Mouse (Mus musculus): ENCODE data around the gene Ppt2. TPM values are rescaled to one million over a fixed set of nuclear protein-coding genes. Genes with fewer than 3 reads are reported as not detected.

Gene Ppt2
- 31.7 and 34.3 TPM in 2 replicates for polyA plus RNA-seq (2014; fragmentation: Nextera tagmentation; extraction: Ambion mirVana)

- H3K4me2 ChIP-seq = peak within 1 kb of the TSS; percentile 90
Observed at GRCm38 (mm10) chr17:34627943-34628643, at the start of gene Ppt2. Gene Ppt2, minus strand, starts transcription at chr17:34628510.

GRCm38 (mm10) chr17:34676671-34677070, 48.4 kb upstream of the Ppt2 start:
- H3K27me3 ChIP-seq (ENCODE audit: control insufficient read depth, insufficient read depth, low read length) = peaks cover 48% of the 10 kb centered on the region
- H3K9ac ChIP-seq (ENCODE audit: low read depth, low read length) = no peak overlapping the region
- no peak overlapping the region for H3K4me3 ChIP-seq (ENCODE audit: low read depth, low read length)
- WGBS (ENCODE audit: insufficient replicate concordance) = 74% methylated on average over 12 of the region's 12 CpGs
- H3K9me3 ChIP-seq (replicated peaks; ENCODE audit: control insufficient read depth, low read length) = no peaks in the 10 kb centered on the region
- peaks cover 23% of the 10 kb centered on the region for H3K4me1 ChIP-seq (ENCODE audit: control insufficient read depth, insufficient read depth, low read length)
- H3K4me2 ChIP-seq = no peak overlapping the region
- H3K36me3 ChIP-seq (ENCODE audit: control insufficient read depth, insufficient read depth, low read length) = no peaks in the 10 kb centered on the region
- no peak overlapping the region for H3K27ac ChIP-seq (ENCODE audit: low read depth, low read length)
- no peak for ATAC-seq (replicated peaks; ENCODE audit: insufficient number of reproducible peaks, low FRiP score, low TSS enrichment)

More at GRCm38 (mm10) chr17:34627943-34628643, at the start of gene Ppt2:
- peaks cover 32% of the 10 kb centered on the region for H3K4me1 ChIP-seq (ENCODE audit: control insufficient read depth, insufficient read depth, low read length)
- H3K4me3 ChIP-seq (ENCODE audit: low read depth, low read length) = peak within 1 kb of the TSS; percentile 80
- no peak; the same call in 1 of the 2 replicates for ATAC-seq (replicated peaks; ENCODE audit: insufficient number of reproducible peaks, low FRiP score, low TSS enrichment)
- WGBS (ENCODE audit: insufficient replicate concordance) = 4% methylated on average over 29 of the region's 29 CpGs
- H3K27ac ChIP-seq (ENCODE audit: low read depth, low read length) = peak within 1 kb of the TSS; percentile 93
- H3K36me3 ChIP-seq (ENCODE audit: control insufficient read depth, insufficient read depth, low read length) = no peaks in the 10 kb centered on the region
- no peaks in the 10 kb centered on the region for H3K9me3 ChIP-seq (replicated peaks; ENCODE audit: control insufficient read depth, low read length)
- H3K9ac ChIP-seq (ENCODE audit: low read depth, low read length) = peak within 1 kb of the TSS; percentile 85
- H3K27me3 ChIP-seq (ENCODE audit: control insufficient read depth, insufficient read depth, low read length) = peaks cover 42% of the 10 kb centered on the region

- Histone ChIP-seq H3K9ac (ENCODE audit: low read depth, low read length) (no peak overlapping the region), H3K4me3 (ENCODE audit: low read depth, low read length) (no peak overlapping the region), H3K4me2 (no peak overlapping the region), H3K9me3 (replicated peaks; ENCODE audit: control insufficient read depth, low read length) (no peaks in the 10 kb centered on the region), H3K27ac (ENCODE audit: low read depth, low read length) (no peak overlapping the region), H3K4me1 (ENCODE audit: control insufficient read depth, insufficient read depth, low read length) (peaks cover 21% of the 10 kb centered on the region), H3K27me3 (ENCODE audit: control insufficient read depth, insufficient read depth, low read length) (peaks cover 54% of the 10 kb centered on the region), H3K36me3 (ENCODE audit: control insufficient read depth, insufficient read depth, low read length) (no peaks in the 10 kb centered on the region)
- no peak for ATAC-seq (replicated peaks; ENCODE audit: insufficient number of reproducible peaks, low FRiP score, low TSS enrichment)
- WGBS (ENCODE audit: insufficient replicate concordance) = 67% methylated on average over 6 of the region's 6 CpGs
Observed at GRCm38 (mm10) chr17:34676093-34676460, 47.8 kb upstream of the Ppt2 start.

GRCm38 (mm10) chr17:34675205-34676092, 47.1 kb upstream of the Ppt2 start:
- no peak overlapping the region for H3K9ac ChIP-seq (ENCODE audit: low read depth, low read length)
- peaks cover 60% of the 10 kb centered on the region for H3K27me3 ChIP-seq (ENCODE audit: control insufficient read depth, insufficient read depth, low read length)
- peaks cover 20% of the 10 kb centered on the region for H3K4me1 ChIP-seq (ENCODE audit: control insufficient read depth, insufficient read depth, low read length)

GRCm38 (mm10) chr17:34674524-34675204, 46.4 kb upstream of the Ppt2 start:
- no peaks in the 10 kb centered on the region for H3K9me3 ChIP-seq (replicated peaks; ENCODE audit: control insufficient read depth, low read length)
- WGBS (ENCODE audit: insufficient replicate concordance) = 47% methylated on average over 11 of the region's 11 CpGs
- no peak for ATAC-seq (replicated peaks; ENCODE audit: insufficient number of reproducible peaks, low FRiP score, low TSS enrichment)
- no peak overlapping the region for H3K27ac ChIP-seq (ENCODE audit: low read depth, low read length)
- no peak overlapping the region for H3K9ac ChIP-seq (ENCODE audit: low read depth, low read length)
- H3K4me1 ChIP-seq (ENCODE audit: control insufficient read depth, insufficient read depth, low read length) = peaks cover 20% of the 10 kb centered on the region
- no peak overlapping the region for H3K4me2 ChIP-seq
- H3K27me3 ChIP-seq (ENCODE audit: control insufficient read depth, insufficient read depth, low read length) = peaks cover 60% of the 10 kb centered on the region
- no peak overlapping the region for H3K4me3 ChIP-seq (ENCODE audit: low read depth, low read length)
- no peaks in the 10 kb centered on the region for H3K36me3 ChIP-seq (ENCODE audit: control insufficient read depth, insufficient read depth, low read length)

More at GRCm38 (mm10) chr17:34675205-34676092, 47.1 kb upstream of the Ppt2 start:
- H3K4me3 ChIP-seq (ENCODE audit: low read depth, low read length) = no peak overlapping the region
- no peak overlapping the region for H3K4me2 ChIP-seq
- no peaks in the 10 kb centered on the region for H3K36me3 ChIP-seq (ENCODE audit: control insufficient read depth, insufficient read depth, low read length)
- no peak overlapping the region for H3K27ac ChIP-seq (ENCODE audit: low read depth, low read length)
- H3K9me3 ChIP-seq (replicated peaks; ENCODE audit: control insufficient read depth, low read length) = no peaks in the 10 kb centered on the region
- no peak for ATAC-seq (replicated peaks; ENCODE audit: insufficient number of reproducible peaks, low FRiP score, low TSS enrichment)
- WGBS (ENCODE audit: insufficient replicate concordance) = 54% methylated on average over 13 of the region's 13 CpGs

GRCm38 (mm10) chr17:34673139-34673538, 44.8 kb upstream of the Ppt2 start:
- H3K27me3 ChIP-seq (ENCODE audit: control insufficient read depth, insufficient read depth, low read length) = peaks cover 57% of the 10 kb centered on the region

GRCm38 (mm10) chr17:34672246-34672792, 44.0 kb upstream of the Ppt2 start:
- H3K9me3 ChIP-seq (replicated peaks; ENCODE audit: control insufficient read depth, low read length) = no peaks in the 10 kb centered on the region
- H3K4me3 ChIP-seq (ENCODE audit: low read depth, low read length) = peak overlapping the region; percentile 41
- H3K36me3 ChIP-seq (ENCODE audit: control insufficient read depth, insufficient read depth, low read length) = no peaks in the 10 kb centered on the region
- peaks cover 20% of the 10 kb centered on the region for H3K4me1 ChIP-seq (ENCODE audit: control insufficient read depth, insufficient read depth, low read length)
- H3K9ac ChIP-seq (ENCODE audit: low read depth, low read length) = 0 out of 2 replicates have a peak overlapping the region, but pooled peaks have one; percentile 46
- H3K27me3 ChIP-seq (ENCODE audit: control insufficient read depth, insufficient read depth, low read length) = peaks cover 58% of the 10 kb centered on the region
- H3K4me2 ChIP-seq = peak overlapping the region; percentile 74
- no peak overlapping the region for H3K27ac ChIP-seq (ENCODE audit: low read depth, low read length)
- WGBS (ENCODE audit: insufficient replicate concordance) = 28% methylated on average over 49 of the region's 49 CpGs
- ATAC-seq (replicated peaks; ENCODE audit: insufficient number of reproducible peaks, low FRiP score, low TSS enrichment) = no peak

More at GRCm38 (mm10) chr17:34673139-34673538, 44.8 kb upstream of the Ppt2 start:
- no peak overlapping the region for H3K9ac ChIP-seq (ENCODE audit: low read depth, low read length)
- ATAC-seq (replicated peaks; ENCODE audit: insufficient number of reproducible peaks, low FRiP score, low TSS enrichment) = no peak
- no peak overlapping the region for H3K27ac ChIP-seq (ENCODE audit: low read depth, low read length)
- no peak overlapping the region for H3K4me2 ChIP-seq
- no peaks in the 10 kb centered on the region for H3K9me3 ChIP-seq (replicated peaks; ENCODE audit: control insufficient read depth, low read length)
- no peaks in the 10 kb centered on the region for H3K36me3 ChIP-seq (ENCODE audit: control insufficient read depth, insufficient read depth, low read length)
- no peak overlapping the region for H3K4me3 ChIP-seq (ENCODE audit: low read depth, low read length)
- peaks cover 20% of the 10 kb centered on the region for H3K4me1 ChIP-seq (ENCODE audit: control insufficient read depth, insufficient read depth, low read length)
- WGBS (ENCODE audit: insufficient replicate concordance) = 87% methylated on average over 7 of the region's 7 CpGs
